Mouse (Mus musculus): ENCODE data around the gene Pdgfa.

The Pdgfa gene

GRCm38 (mm10) chr5:138994786-138995720 lies 2.1 kb downstream of the Pdgfa start:
- peak in 1 of 2 experiments; percentile 53 for DNase-seq (ENCODE audit: low spot score in 2 of 2)

DNA sequence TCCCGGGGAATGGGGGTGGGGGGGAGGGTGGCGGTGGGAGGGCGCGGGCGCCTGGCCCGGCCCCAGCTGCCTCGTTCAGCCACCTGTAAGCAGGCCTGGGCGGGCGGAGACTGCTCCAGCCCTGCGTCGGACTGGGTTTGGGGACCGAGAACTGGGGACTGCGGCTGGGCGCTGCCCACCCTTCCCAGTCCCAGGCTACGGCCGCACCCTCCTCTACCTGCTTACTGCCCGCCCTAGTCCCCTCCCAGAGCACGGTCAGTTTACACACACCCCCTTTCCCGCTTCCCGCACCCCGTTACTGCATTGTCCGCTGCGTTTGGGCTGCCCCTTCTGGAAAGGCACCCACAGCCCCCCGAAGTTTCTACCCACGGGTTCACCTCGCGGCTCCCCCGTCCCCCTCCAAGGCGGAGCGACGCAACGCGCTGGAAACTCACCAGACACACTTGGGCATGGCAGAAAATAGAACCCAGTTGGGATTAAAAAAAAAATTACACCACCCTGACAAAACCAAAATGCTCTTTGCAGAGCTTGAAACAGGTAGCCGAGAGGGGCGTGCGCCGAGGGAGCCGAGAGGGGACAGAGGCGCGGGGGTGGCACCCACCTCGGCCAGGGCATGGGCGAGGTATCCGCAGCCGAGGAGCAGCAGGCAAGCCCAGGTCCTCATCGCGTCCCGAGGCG lies 2.9 kb downstream of the Pdgfa start:
- DNase-seq (ENCODE audit: low spot score in 2 of 2): no peak

- DNase-seq (ENCODE audit: low spot score in 2 of 2): no peak
These were observed 3.6 kb downstream of the Pdgfa start for GRCm38 (mm10) chr5:138993371-138994107.

- no peak for DNase-seq (ENCODE audit: low spot score in 2 of 2)
These were observed 4.4 kb downstream of the Pdgfa start for GRCm38 (mm10) chr5:138992611-138993370.

DNA sequence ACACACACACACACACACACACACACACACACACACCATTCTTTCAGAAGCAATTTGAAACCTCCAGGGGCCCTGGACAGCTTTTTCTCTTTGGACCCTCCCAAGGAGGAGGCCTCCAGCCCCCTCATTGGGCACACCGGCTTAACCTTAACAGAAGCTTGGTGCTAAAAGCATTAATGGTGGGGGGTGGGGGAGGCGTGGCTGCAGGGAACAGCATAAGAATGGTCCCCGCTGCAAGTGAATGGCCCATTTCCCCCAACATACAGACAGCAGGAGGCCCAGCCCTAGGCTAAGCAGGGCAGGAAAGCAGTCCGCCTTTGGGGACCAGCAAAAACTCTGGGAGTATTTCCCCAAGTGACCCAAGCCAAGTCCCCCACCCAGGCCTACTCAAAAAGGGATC lies 5.4 kb downstream of the Pdgfa start:
- no peak for DNase-seq (ENCODE audit: low spot score in 2 of 2)

GRCm38 (mm10) chr5:138990659-138991380 lies 6.3 kb downstream of the Pdgfa start:
- peak in 1 of 2 experiments; percentile 21 for DNase-seq (ENCODE audit: low spot score in 2 of 2)

DNA sequence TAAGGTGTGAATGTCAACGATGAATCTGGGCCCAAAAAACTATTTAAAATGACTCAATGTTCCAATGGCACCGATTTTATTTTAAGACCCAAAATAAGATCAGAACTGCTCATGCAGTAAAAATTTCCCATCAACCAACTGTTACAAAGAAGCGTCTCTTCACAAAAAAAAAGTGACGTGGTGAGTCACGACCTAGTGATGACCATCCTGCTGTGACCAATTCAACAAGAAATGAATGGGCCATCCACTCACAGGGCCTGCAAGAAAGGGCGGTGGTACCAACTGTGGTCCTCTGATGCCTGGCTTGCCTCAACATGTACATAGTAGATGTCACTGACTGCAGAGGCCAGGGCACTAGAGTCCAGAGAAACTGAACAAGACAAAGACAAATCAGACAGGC lies 7.6 kb downstream of the Pdgfa start:
- no peak for DNase-seq (ENCODE audit: low spot score in 2 of 2)

DNA sequence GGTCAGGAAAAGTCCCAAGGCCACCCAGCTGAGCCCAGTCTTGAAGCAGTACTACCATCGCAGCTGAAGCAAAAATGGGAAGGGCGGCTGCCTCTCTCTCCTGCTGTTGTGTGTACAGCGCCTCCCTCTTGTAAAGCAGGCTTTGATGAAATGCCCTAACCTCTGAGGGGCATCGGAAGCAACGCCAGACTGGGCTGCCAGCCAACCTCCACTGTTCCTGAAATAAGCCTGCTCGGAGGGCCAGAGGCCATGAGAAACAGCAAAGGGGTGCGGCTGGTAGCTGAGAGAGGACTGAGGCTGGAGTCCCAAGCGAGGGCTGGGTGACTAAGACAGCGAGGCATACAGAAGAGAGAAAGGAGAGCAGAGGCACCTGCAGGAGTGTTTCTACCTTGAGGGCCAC lies 8.4 kb downstream of the Pdgfa start:
- peak in 1 of 2 experiments; percentile 33 for DNase-seq (ENCODE audit: low spot score in 2 of 2)

DNA sequence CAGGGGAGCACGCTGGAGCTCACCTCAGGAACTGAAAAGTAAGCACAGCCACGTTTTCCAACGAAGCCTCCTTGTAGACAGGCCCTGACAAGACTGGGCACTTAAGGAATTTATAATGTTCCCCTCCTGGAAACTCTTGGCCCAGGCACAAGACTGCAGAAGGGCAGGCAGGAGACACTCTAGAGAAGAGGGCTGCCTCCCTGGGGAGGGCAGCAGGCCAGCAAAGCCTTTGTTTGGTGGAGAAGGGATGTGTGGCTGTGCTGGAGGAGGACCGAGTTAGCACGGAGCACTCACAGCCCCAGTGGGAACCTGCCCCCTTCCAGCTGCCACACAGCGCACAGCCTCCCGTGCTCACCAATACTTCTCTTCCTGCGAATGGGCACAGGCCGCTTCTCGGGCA lies 9.2 kb downstream of the Pdgfa start:
- no peak for DNase-seq (ENCODE audit: low spot score in 2 of 2)

DNA sequence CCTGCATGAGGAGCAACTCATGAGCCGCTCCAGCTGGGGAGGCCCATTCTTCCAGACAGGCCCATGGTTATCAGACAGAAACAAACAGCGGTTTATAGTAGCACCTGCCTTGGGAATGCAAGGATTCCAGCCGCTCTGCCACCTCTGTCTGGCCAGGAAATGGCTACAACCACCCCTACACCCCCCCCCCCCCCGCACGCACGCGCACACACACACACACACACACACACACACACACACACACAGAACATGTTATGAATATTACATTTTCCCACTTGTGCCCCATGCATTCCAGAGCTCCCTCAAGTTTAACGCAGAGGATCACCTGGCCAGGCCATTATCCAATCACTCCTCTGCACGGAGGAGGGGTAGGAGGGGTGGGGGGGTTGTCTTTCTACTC lies 15.2 kb downstream of the Pdgfa start:
- DNase-seq (ENCODE audit: low spot score in 2 of 2): no peak

GRCm38 (mm10) chr5:138980608-138981007 lies 16.6 kb downstream of the Pdgfa start:
- no peak for DNase-seq (ENCODE audit: low spot score in 2 of 2)

DNA sequence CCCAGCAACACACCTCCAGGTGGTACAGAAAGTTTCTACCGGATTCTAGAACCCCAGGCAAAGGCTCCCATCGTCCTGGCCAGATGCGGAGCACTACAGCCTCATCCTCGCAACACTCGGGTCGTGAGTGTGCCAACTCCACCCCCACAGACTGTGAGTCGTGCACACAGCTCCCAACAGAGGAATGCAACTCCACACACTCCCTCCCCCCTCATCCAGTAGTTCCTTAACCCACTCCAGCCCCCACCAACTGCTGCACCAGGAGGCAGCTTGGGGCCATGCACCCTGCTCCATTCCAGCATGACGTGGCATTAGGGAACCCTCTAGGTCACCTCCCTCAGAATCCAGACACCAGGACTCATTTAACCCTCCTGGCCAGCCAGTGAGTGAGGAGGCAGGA lies 17.3 kb downstream of the Pdgfa start:
- no peak for DNase-seq (ENCODE audit: low spot score in 2 of 2)

- DNase-seq (ENCODE audit: low spot score in 2 of 2): no peak
These were observed 19.4 kb downstream of the Pdgfa start for GRCm38 (mm10) chr5:138977759-138978158.

DNA sequence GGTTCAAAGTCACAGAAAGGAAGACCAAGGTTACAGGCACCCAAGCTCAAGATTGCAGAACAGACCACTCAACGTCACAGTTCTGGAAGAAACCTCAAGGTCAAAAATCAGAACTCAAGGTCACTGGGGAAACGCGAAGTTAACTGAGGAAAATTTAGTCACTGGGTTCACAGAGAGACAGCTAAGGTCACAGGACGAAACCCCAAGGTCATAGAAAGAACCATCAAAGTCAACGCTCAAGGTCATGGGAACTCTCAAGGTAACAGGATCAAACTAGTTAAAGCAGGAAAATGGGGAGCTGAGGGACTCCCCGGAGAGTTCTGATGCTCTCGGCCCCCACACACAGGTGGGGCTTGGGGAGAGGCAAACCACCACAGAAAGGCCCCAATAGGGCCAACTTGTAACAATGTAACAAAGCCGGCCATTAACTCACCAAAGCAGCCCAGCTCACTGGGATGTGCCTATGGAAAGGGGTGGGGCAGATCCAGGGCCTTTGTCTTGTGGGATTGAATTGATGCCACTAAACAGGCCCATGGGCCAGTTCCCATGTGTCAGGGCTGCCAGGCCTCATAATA lies 22.2 kb downstream of the Pdgfa start:
- no peak for DNase-seq (ENCODE audit: low spot score in 2 of 2)

DNA sequence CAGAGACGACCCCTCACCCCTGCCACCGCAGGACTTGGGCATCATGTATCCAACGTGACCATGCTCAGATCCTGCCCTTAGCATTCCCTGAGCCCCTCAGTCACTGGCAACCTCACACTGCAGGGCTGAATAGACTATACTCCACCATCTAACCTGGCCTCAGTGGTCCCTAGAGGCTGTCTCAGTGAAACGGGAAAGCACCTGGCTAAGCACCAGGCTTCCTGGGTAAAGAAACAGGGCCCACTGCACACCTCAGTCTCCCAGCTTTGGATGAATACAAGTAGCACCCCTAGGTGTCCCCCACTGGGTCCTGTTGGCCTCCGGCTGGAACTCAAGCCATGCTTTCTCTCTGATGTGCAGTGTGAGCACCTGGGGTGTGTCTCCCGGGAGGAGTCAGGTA lies 23.7 kb downstream of the Pdgfa start:
- DNase-seq (ENCODE audit: low spot score in 2 of 2): no peak

- no peak for DNase-seq (ENCODE audit: low spot score in 2 of 2)
These were observed 25.8 kb downstream of the Pdgfa start for GRCm38 (mm10) chr5:138971405-138971804.

- DNase-seq (ENCODE audit: low spot score in 2 of 2): no peak
These were observed 27.1 kb downstream of the Pdgfa start for GRCm38 (mm10) chr5:138970056-138970490.

DNA sequence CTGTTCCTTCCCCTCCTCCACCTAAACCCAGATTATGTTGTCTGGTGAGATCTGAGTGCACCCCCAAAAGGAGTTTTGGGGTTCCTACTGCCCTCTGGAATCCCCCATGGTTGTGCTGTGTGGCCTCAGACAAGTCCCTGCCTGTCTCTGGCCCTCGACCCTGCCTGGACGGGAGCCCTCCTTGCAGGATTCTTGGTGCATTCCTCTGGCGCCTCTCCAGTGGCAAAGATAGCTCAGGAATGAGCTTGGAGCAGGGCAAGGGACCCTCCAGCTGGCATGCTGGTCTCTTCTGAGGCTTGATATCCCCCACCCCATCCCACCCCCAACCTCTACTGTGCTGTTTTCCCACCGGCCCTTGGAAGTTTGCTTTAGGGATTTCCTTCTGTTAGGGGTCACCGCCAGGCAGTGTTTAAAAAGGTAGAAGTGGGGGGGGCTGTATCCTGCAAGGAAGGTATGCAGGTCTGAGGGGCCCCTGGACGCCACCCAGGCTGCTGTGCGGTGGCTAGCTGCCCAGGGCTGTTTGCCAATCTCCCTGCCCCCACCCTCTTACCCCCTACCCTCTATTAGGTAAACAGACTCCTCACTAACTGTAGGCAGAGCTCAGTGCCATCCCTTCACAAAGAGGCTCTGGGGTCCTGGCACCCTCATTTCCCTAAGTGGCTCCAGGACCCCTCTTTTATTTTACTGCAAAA lies 31.0 kb downstream of the Pdgfa start:
- DNase-seq (ENCODE audit: low spot score in 2 of 2): no peak

- no peak for DNase-seq (ENCODE audit: low spot score in 2 of 2)
These were observed 31.6 kb downstream of the Pdgfa start for GRCm38 (mm10) chr5:138965590-138965989.

DNA sequence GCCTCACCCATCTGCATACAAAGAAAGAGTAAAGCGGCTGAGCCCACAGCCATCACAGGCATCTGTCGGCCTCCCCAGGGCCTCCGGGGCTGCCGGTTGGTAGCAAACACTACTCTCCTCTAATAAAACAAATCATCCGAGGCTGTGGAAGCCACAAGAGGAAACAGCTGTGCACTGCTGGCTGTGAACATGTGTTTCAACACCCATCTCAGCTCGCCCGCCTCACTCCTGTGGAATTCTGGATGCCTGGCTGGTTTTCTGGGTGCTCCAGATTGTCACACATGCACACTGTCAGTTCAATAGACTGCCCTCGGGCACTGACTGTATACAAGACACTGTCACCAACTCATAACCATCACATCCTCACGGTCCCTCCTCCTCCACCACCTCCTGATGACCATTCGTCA lies 40.7 kb downstream of the Pdgfa start:
- no peak for DNase-seq (ENCODE audit: low spot score in 2 of 2)
